Mouse (Mus musculus): Measurements from ENCODE around the gene Vmn2r79.
"Not testable (repeated sequence)": the region's sequence is repeated elsewhere in the genome, so short reads cannot be mapped to it uniquely, and the experiment has no call there.

Gene Vmn2r79

DNA sequence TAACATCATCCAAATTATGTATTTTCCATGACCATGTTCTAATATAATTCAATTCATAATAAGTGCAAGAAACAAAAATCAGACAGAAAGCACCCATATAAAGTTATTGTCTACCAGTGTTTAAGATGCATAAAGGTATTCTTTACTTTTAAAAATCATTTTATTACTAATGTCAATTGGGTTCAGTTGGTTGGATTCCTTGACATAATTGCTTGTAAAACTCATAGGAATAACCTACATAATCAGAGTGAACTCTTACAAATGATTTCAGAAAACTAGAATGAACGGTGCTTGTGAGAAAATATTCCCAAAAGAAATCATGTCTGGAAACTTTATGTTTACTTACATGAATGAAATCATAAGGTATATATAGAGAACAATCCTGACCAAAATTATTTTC, at the start of gene Vmn2r79:
Gene Vmn2r79 (plus strand): TSS at position 301 of the 400 bp plus-strand sequence.
- not testable (repeated sequence) for DNase-seq (ENCODE audit: low spot score)

DNA sequence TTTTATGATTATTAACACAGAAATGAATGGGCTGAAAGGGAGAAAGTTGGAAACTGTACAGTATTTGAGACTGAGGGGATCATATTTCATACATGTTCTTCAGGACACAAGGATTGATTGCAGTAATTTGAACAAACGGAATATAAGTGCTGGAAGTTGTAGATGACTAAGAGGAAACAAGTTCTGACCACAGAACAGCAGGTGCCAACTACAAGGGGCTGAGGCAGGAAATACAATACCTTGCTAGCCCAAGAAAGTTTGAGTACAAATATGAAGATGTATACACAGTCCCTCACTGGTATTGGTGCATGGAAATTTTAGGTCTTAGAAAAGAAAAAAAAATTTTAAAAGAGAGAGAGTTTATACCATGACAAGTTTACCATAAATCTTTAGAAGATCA, 1.2 kb upstream of the Vmn2r79 start:
- no peak for DNase-seq (ENCODE audit: low spot score)

DNA sequence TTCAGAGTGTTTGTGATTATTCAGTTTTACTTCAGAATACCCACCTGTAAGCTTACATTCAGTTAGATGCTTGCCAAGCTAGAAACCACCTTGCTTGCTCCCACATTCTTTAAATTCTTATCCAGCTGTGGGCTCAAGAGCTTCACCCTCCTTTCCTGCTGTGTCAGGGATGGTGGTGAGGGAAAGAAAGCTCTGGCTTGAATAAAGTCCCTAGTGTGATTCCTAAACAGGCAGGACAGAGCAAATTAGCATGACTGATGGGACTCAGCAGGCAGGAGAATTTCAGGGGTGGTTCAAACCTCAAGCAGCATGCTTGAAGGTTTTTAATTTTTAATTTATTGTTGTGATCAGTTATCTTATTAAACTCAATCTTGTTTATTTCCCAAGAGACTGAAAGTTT, 30.6 kb downstream of the Vmn2r79 start:
- not testable (repeated sequence) for DNase-seq (ENCODE audit: low spot score)

DNA sequence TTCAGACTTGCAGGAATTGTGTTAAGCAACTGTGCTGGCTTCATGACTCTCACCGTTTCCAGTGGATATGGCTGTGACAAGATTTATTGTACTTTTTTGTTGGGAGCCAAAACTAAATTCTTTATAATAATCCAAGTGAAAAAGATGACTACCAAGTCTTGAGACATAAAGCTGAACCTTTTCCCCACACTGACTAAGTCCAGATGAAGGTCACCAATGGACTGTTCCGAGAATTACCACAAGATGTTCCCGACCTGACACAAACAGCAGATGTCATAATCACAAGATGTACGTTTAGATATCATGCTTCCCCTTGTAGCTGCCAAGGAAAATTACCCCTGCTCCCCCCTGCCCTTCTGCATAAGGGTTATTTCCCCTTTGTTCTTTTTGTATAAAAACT, 67.7 kb downstream of the Vmn2r79 start:
- DNase-seq (ENCODE audit: low spot score): no peak

Data from retina, embryonic 14.5 days (tissue).